Mouse (Mus musculus) liver, embryonic 13.5 days (tissue): ENCODE measurements around the gene Actn2. TPM values are rescaled to one million over a fixed set of nuclear protein-coding genes. Genes with fewer than 3 reads are reported as not detected.

Experiments
- ATAC-seq: fragments of 200-750 bp; cut with Nextera tagmentation; 2 replicates; pipeline ENCODE4 v1.8.0; 2017; ENCODE audit warnings: low read depth, mild to moderate bottlenecking, moderate number of reproducible peaks, moderate library complexity
- DNase-seq: peaks from one replicate; pipeline ENCODE4 v3.0.0; 2022
- H3K27ac ChIP-seq: fragments of 300-500 bp; sonication (generic); 2 replicates; pipeline ENCODE4 v1.5.1; 2015; ENCODE audit warnings: moderate library complexity, mild to moderate bottlenecking, inconsistent platforms
- H3K27me3 ChIP-seq: fragments of 300-500 bp; sonication (generic); 2 replicates; pipeline ENCODE4 v1.6.1; 2015; ENCODE audit warnings: mild to moderate bottlenecking, inconsistent platforms
- H3K36me3 ChIP-seq: fragments of 300-500 bp; sonication (generic); 2 replicates; pipeline ENCODE4 v1.6.1; 2015; ENCODE audit warnings: mild to moderate bottlenecking, inconsistent platforms
- H3K4me1 ChIP-seq: fragments of 300-500 bp; sonication (generic); replicated peaks from 2 replicates; pipeline ENCODE4 v1.6.1; 2015; ENCODE audit warnings: inconsistent platforms
- H3K4me2 ChIP-seq: fragments of 300-500 bp; sonication (generic); 2 replicates; pipeline ENCODE4 v1.6.1; 2015; ENCODE audit warnings: inconsistent platforms, mild to moderate bottlenecking, moderate library complexity
- H3K4me3 ChIP-seq: fragments of 300-500 bp; sonication (generic); replicated peaks from 2 replicates; pipeline ENCODE4 v1.5.1; 2015; ENCODE audit warnings: mild to moderate bottlenecking, inconsistent platforms
- H3K9ac ChIP-seq: fragments of 300-500 bp; sonication (generic); 2 replicates; pipeline ENCODE4 v1.6.1; 2015; ENCODE audit warnings: mild to moderate bottlenecking, inconsistent platforms
- H3K9me3 ChIP-seq: fragments of 300-500 bp; sonication (generic); replicated peaks from 2 replicates; pipeline ENCODE4 v1.6.1; 2016; ENCODE audit warnings: inconsistent platforms
- WGBS: fragments of 180-500 bp; shearing (Covaris S2); methylation state at CpG from one replicate; pipeline ENCODE4 v1.1.7; 2015; ENCODE audit not compliant: insufficient replicate concordance; 5-methylcytosine and 5-hydroxymethylcytosine counted together
- polyA plus RNA-seq: library from polyadenylated mRNA; unstranded; fragments of >200 nt; fragmentation: Nextera tagmentation; extraction: Ambion mirVana; gene quantifications from 2 replicates; pipeline ENCODE4 v1.2.1, GENCODE M21; 2015

Actn2 gene
- polyA plus RNA-seq, 1 experiment from 2014 or later = 5.0 TPM

DNA sequence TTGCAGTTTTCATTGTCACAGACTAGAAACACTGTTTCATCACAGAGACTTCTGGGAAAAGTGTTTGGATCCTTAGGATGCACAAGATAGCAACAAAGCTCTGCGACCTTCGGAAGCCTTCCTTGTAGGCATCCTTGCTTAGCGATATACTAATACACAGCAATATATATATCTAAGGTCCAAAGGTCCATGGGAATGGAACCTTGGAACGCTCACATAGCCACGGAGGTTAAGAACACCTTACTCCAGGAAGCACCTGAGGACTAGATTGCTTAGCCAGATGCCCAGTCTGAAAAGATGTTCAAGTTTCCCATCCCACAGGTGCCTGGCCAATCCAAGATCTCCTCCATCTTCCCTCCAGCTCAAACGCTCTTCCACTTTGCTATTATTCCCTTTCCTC lies 26.4 kb downstream of the Actn2 start:
- 75% methylated on average over 6 of the region's 6 CpGs for WGBS
- no peak for ATAC-seq
- no peak overlapping the region for H3K27ac ChIP-seq

DNA sequence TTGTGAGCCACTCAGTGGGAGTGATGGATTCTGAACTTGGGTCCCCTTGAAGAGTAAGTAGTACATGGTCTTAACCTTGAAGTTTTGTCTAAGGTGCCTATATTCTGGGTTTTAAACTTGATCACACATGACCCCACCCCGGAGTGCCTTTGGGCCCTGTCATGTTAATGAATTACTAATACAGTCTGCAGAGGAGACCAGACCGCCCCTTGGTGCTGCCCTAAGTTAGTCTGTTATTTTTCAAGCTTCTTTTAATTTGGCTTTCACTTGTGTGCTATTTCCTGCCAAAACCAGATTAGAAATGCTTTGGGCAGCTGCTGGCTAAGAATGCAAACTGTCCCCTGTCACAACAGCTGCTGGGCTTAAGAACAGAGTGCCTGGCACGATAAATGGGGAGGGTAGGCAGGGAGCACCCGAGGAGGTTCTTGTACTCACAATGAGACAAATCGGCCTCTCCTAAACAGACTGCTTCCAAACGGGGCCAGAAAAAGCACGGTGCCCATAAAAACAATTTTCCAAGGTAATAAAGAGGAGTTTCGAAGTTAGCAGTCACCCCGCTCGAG lies 28.5 kb downstream of the Actn2 start:
- Histone ChIP-seq H3K4me1 (no peaks in the 10 kb centered on the region), H3K9ac (no peak overlapping the region), H3K4me3 (no peak overlapping the region), H3K36me3 (no peaks in the 10 kb centered on the region), H3K27me3 (no peaks in the 10 kb centered on the region), H3K4me2 (no peak overlapping the region), H3K9me3 (no peaks in the 10 kb centered on the region), H3K27ac (no peak overlapping the region)
- no peak for ATAC-seq
- WGBS = 66% methylated on average over 10 of the region's 10 CpGs
- no peak for DNase-seq

More for the DNA sequence above, 26.4 kb downstream of the Actn2 start:
- Histone ChIP-seq H3K9me3 (no peaks in the 10 kb centered on the region), H3K27me3 (no peaks in the 10 kb centered on the region), H3K4me3 (no peak overlapping the region), H3K9ac (no peak overlapping the region), H3K4me2 (no peak overlapping the region), H3K36me3 (no peaks in the 10 kb centered on the region), H3K4me1 (no peaks in the 10 kb centered on the region)
- no peak for DNase-seq

DNA sequence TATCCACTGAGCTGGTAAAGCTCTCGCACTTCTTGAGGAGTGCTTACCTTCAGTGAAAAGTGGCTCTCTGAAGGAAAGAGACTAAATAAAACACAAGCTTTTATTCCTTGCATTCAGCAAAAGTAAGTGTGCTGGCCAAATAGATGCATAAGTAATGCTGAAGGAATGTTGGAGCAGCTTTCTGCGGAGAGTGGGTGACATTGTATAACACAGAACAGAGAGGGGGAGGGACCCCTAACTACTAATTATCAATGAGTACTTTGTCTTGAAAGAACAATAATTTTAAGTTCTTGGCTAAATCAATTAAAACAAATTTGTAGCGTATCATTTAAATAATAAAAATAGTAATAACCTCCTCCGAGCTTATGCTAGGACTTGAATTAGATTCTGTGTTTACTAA lies 29.2 kb downstream of the Actn2 start:
- no peak overlapping the region for H3K4me2 ChIP-seq
- H3K36me3 ChIP-seq = no peaks in the 10 kb centered on the region
- H3K9ac ChIP-seq = no peak overlapping the region
- H3K4me1 ChIP-seq = no peaks in the 10 kb centered on the region
- DNase-seq (no peak), ATAC-seq (no peak)
- no peaks in the 10 kb centered on the region for H3K9me3 ChIP-seq
- H3K27me3 ChIP-seq = no peaks in the 10 kb centered on the region
- no peak overlapping the region for H3K4me3 ChIP-seq
- H3K27ac ChIP-seq = no peak overlapping the region
- WGBS = 73% methylated on average over 4 of the region's 4 CpGs

DNA sequence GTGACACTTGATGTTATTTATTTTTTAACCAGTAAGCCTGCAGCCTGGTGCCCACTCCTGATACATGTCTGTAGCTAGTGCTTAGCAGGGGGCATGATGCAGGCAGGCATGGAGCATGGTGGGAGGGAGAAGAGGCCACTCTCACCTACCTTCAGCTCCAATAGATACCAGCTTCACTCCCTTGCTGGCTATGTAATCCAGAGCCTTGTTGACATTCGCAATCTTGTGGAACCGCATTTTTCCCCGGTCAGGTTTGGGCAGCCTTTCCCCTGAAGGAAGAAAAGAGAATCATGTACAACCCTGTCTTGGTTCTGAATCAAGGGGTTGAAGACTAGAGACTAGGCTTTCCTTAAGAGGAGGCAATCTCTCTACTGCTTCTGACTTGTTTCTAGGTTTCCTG lies 31.1 kb downstream of the Actn2 start:
- no peak overlapping the region for H3K27ac ChIP-seq
- H3K27me3 ChIP-seq = no peaks in the 10 kb centered on the region
- H3K36me3 ChIP-seq = no peaks in the 10 kb centered on the region
- no peaks in the 10 kb centered on the region for H3K4me1 ChIP-seq
- WGBS = 89% methylated on average over 3 of the region's 3 CpGs
- H3K4me2 ChIP-seq = no peak overlapping the region
- H3K9ac ChIP-seq = no peak overlapping the region
- H3K4me3 ChIP-seq = no peak overlapping the region
- H3K9me3 ChIP-seq = no peaks in the 10 kb centered on the region
- DNase-seq = no peak
- no peak for ATAC-seq

DNA sequence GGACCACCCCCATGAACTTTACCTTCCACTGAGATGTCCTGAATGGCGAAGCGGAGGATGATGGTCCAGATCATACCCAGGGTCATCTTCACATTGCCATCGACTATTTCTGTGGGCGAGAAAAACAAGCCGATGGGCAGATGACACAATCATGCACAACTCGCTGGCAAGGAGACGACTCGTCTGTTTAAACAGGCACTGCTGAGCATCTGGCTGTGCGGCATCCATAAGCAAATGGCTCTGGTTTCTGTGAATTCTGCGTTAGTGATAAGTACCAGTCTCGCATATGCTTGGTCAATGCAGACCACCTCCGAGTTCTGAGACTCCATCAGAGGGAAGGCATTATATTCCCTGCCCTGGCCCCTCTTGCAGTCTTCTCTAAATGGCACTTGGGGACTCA lies 31.7 kb downstream of the Actn2 start:
- H3K9me3 ChIP-seq = no peaks in the 10 kb centered on the region
- H3K36me3 ChIP-seq = no peaks in the 10 kb centered on the region
- H3K4me2 ChIP-seq = no peak overlapping the region
- H3K9ac ChIP-seq = no peak overlapping the region
- 79% methylated on average over 12 of the region's 12 CpGs for WGBS
- DNase-seq (no peak), ATAC-seq (no peak)
- no peaks in the 10 kb centered on the region for H3K4me1 ChIP-seq
- no peak overlapping the region for H3K4me3 ChIP-seq
- H3K27me3 ChIP-seq = no peaks in the 10 kb centered on the region
- no peak overlapping the region for H3K27ac ChIP-seq

DNA sequence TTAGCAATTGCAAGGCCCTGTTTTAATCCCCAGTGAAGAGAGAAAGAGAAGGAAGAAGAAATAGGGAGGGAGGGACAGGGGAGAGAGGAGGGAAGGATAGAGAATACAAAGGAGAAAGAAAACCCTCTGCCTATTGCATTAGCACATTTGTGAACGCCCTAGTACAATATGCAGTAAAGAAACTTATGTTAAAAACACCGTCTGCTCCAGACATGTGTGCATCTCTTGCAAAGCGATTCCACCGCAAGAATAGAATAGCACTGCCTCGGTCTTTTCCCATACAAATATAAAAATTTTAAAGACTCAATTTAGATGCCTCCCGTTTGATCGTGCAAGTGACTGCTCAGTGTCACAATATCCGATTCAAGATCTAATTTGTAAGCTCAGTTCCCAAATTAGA lies 32.1 kb downstream of the Actn2 start:
- Histone ChIP-seq H3K27me3 (no peaks in the 10 kb centered on the region), H3K4me3 (no peak overlapping the region), H3K4me2 (no peak overlapping the region), H3K9ac (no peak overlapping the region), H3K27ac (no peak overlapping the region), H3K36me3 (no peaks in the 10 kb centered on the region), H3K9me3 (no peaks in the 10 kb centered on the region), H3K4me1 (no peaks in the 10 kb centered on the region)
- no peak for ATAC-seq
- no peak for DNase-seq
- 75% methylated on average over 8 of the region's 8 CpGs for WGBS

DNA sequence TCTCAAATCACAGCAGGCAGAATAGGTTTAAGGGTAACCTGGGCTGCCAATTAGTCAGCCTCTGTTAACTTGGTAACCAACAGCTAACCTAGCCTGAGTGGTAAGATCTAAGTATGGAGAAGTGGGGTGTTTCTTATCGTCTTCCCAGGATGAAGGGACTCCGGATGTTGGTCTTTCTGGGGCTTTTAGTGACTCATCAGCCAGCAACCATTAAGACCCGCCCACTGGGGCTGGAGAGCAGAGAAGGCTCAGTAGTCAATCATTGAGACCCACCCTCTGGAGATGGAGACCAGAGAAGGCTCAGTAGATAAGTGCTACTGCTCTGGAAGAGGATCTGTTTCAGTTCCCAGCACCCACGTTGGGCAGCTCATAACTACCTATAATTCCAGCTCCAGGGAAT lies 33.3 kb downstream of the Actn2 start:
- Histone ChIP-seq H3K4me1 (no peaks in the 10 kb centered on the region), H3K4me3 (no peak overlapping the region), H3K27me3 (no peaks in the 10 kb centered on the region), H3K36me3 (no peaks in the 10 kb centered on the region), H3K27ac (no peak overlapping the region), H3K4me2 (no peak overlapping the region), H3K9ac (no peak overlapping the region), H3K9me3 (no peaks in the 10 kb centered on the region)
- DNase-seq (no peak), ATAC-seq (no peak)
- WGBS = 32% methylated on average over 4 of the region's 4 CpGs

DNA sequence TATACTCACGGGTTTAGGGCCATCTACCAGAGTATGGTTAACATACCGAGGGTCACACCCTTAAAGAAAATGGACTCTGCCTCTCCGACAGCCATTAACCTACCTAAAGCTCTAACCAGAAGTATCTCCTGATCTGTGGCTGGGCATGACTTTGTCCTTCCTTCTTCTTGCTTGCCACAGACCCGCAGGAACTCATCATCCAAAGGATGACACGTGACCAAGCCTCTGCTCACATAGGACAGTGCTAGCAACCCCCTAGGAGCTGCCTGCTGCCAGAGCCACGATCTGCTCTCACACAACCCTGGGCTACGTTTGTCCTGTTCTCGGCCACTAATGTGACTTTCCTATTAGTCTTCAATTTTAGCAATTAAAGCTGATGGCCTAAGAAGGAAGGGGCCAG lies 35.0 kb downstream of the Actn2 start:
- Histone ChIP-seq H3K9me3 (no peaks in the 10 kb centered on the region), H3K9ac (no peak overlapping the region), H3K4me2 (no peak overlapping the region), H3K27ac (no peak overlapping the region), H3K36me3 (no peaks in the 10 kb centered on the region), H3K4me3 (no peak overlapping the region), H3K4me1 (no peaks in the 10 kb centered on the region), H3K27me3 (no peaks in the 10 kb centered on the region)
- no peak for ATAC-seq
- DNase-seq = no peak
- WGBS = 51% methylated on average over 8 of the region's 8 CpGs

DNA sequence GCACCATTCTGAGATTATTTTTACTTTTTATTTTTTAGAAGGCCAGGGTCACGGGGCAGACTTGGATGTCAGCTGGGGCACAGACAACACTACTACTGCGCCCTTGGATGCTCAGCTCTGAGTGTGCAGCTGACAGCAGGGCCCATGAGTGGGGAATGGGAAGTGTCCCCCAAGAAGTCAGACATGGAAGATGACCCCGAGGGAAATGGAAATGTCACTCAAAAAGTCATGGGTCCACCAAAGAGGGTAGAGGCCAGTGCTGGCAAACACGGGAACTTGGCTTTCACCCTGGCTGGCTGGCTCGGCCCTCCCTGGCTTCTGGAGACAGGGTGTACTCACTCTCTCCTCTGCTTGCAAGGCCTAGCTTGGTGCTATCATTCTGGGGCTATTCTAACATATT lies 35.6 kb downstream of the Actn2 start:
- no peaks in the 10 kb centered on the region for H3K9me3 ChIP-seq
- no peak overlapping the region for H3K27ac ChIP-seq
- H3K4me3 ChIP-seq = no peak overlapping the region
- no peak overlapping the region for H3K9ac ChIP-seq
- no peaks in the 10 kb centered on the region for H3K4me1 ChIP-seq
- no peaks in the 10 kb centered on the region for H3K27me3 ChIP-seq
- DNase-seq = no peak
- WGBS = 72% methylated on average over 5 of the region's 5 CpGs
- no peak for ATAC-seq
- no peaks in the 10 kb centered on the region for H3K36me3 ChIP-seq
- H3K4me2 ChIP-seq = no peak overlapping the region

DNA sequence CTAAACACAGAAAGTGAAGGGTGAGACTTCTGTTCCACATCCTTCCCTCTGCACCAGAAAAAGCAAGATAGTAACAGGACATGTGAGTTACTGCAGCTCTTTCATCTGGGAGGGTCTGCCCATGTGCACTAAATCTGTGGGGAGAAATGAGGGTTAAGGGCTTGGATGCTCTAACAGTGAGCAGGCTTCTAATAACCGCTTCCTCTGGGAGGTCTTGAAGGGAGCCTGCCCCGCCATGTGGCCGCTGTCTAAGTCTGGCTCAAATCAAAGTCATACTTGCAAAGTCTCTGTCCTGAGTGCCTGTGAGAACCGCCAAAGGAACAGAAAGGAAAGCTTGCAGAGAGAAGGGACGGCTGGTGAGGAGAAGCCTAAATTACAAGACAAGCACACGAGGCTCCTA lies 42.8 kb downstream of the Actn2 start:
- H3K27ac ChIP-seq = no peak overlapping the region
- no peaks in the 10 kb centered on the region for H3K4me1 ChIP-seq
- H3K9me3 ChIP-seq = no peaks in the 10 kb centered on the region
- WGBS = 59% methylated on average over 6 of the region's 6 CpGs
- H3K4me2 ChIP-seq = no peak overlapping the region
- H3K9ac ChIP-seq = no peak overlapping the region
- no peak overlapping the region for H3K4me3 ChIP-seq
- no peak for ATAC-seq
- no peaks in the 10 kb centered on the region for H3K36me3 ChIP-seq
- DNase-seq = no peak
- H3K27me3 ChIP-seq = no peaks in the 10 kb centered on the region

DNA sequence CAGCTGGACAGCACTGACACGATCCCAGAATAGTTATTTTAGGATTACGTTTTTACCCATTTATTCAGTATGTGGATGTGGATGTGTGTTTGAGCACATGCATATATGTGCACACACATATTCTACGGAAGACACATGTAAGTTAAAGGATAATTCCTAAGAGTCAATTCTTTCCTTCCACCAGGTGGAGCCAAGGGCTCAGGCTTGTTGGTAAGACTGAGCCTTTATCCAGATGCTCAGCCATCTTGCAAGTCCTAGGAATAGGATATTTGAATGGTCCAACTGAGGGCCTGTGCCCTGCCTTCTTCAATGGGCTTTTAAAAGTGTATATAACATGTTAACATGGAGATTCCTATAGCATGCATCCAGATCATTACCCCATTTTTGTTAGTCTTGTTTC lies 43.9 kb downstream of the Actn2 start:
- H3K9me3 ChIP-seq = no peaks in the 10 kb centered on the region
- no peak overlapping the region for H3K9ac ChIP-seq
- DNase-seq = no peak
- no peaks in the 10 kb centered on the region for H3K4me1 ChIP-seq
- 70% methylated on average over 3 of the region's 3 CpGs for WGBS
- no peaks in the 10 kb centered on the region for H3K27me3 ChIP-seq
- no peaks in the 10 kb centered on the region for H3K36me3 ChIP-seq
- H3K27ac ChIP-seq = no peak overlapping the region
- no peak overlapping the region for H3K4me3 ChIP-seq
- no peak for ATAC-seq
- no peak overlapping the region for H3K4me2 ChIP-seq

DNA sequence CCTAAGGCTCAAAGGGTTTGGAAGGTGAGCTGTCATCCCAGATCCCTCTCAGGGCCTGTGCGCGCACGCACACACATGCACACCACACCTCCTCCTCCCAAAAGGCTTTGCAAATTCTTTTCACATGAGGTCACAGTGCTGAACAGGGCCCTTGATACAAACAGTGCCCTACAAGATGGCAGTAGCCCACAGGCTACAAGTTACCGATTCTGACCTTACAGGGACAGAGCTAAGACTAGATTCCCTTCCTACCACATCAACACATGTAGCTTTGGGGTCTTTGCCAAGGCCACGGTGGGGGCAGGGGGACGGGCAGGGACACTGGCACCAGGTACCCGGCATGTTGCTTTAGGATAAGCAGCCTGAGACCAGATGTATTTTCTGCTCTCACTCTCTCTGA lies 46.8 kb downstream of the Actn2 start:
- Histone ChIP-seq H3K4me3 (no peak overlapping the region), H3K27me3 (no peaks in the 10 kb centered on the region), H3K9ac (no peak overlapping the region), H3K4me2 (no peak overlapping the region), H3K27ac (no peak overlapping the region), H3K9me3 (no peaks in the 10 kb centered on the region), H3K4me1 (no peaks in the 10 kb centered on the region), H3K36me3 (no peaks in the 10 kb centered on the region)
- DNase-seq (no peak), ATAC-seq (no peak)
- 73% methylated on average over 7 of the region's 7 CpGs for WGBS
